Mouse (Mus musculus): ENCODE measurements around the gene Dio1.

The Dio1 gene

GRCm38 (mm10) chr4:107306966-107307365 is at the start of gene Dio1:
Dio1 (minus strand) TSS chr4:107307169.
- DNase-seq: peak; percentile 81

GRCm38 (mm10) chr4:107354543-107354942 is 47.6 kb upstream of the Dio1 start:
- peak; percentile 43 for DNase-seq

- no peak for DNase-seq
Observed at GRCm38 (mm10) chr4:107354126-107354525, 47.2 kb upstream of the Dio1 start.

GRCm38 (mm10) chr4:107353612-107354011 is 46.6 kb upstream of the Dio1 start:
- peak; percentile 21 for DNase-seq

- no peak for DNase-seq
Observed at GRCm38 (mm10) chr4:107351368-107351767, 44.4 kb upstream of the Dio1 start.

GRCm38 (mm10) chr4:107349311-107350008 is 42.5 kb upstream of the Dio1 start:
- DNase-seq: peak; percentile 52

- DNase-seq: peak; percentile 21
Observed at GRCm38 (mm10) chr4:107348529-107349310, 41.8 kb upstream of the Dio1 start.

- DNase-seq: no peak
Observed at GRCm38 (mm10) chr4:107347221-107347620, 40.3 kb upstream of the Dio1 start.

- DNase-seq: no peak
Observed at GRCm38 (mm10) chr4:107344612-107345011, 37.6 kb upstream of the Dio1 start.

- DNase-seq: no peak
Observed at GRCm38 (mm10) chr4:107341354-107341753, 34.4 kb upstream of the Dio1 start.

GRCm38 (mm10) chr4:107337455-107337854 is 30.5 kb upstream of the Dio1 start:
- DNase-seq: no peak

- DNase-seq: no peak
Observed at GRCm38 (mm10) chr4:107336356-107336755, 29.4 kb upstream of the Dio1 start.

- no peak for DNase-seq
Observed at GRCm38 (mm10) chr4:107333514-107333913, 26.5 kb upstream of the Dio1 start.

- no peak for DNase-seq
Observed at GRCm38 (mm10) chr4:107328530-107328929, 21.6 kb upstream of the Dio1 start.

GRCm38 (mm10) chr4:107323113-107323512 is 16.1 kb upstream of the Dio1 start:
- no peak for DNase-seq

GRCm38 (mm10) chr4:107321041-107321440 is 14.1 kb upstream of the Dio1 start:
- no peak for DNase-seq

- no peak for DNase-seq
Observed at GRCm38 (mm10) chr4:107318646-107319045, 11.7 kb upstream of the Dio1 start.

- no peak for DNase-seq
Observed at GRCm38 (mm10) chr4:107314479-107314805, 7.5 kb upstream of the Dio1 start.

- DNase-seq: peak; percentile 94
Observed at GRCm38 (mm10) chr4:107313690-107314478, 6.9 kb upstream of the Dio1 start, which contains the start of gene Yipf1. Yipf1 (plus strand) TSS chr4:107314363.

- DNase-seq: peak; percentile 34
Observed at GRCm38 (mm10) chr4:107303531-107303930, 3.4 kb downstream of the Dio1 start.

GRCm38 (mm10) chr4:107302832-107303231 is 4.1 kb downstream of the Dio1 start:
- DNase-seq: peak; percentile 69

GRCm38 (mm10) chr4:107302221-107302620 is 4.7 kb downstream of the Dio1 start:
- DNase-seq: no peak

GRCm38 (mm10) chr4:107300902-107301555 is 5.9 kb downstream of the Dio1 start:
- no peak for DNase-seq
